Mouse (Mus musculus) activated CD4-positive, CD25-positive, alpha-beta regulatory T cell, adult 4 months (primary cell): ENCODE data around the gene Bcor. TPM values are rescaled to one million over a fixed set of nuclear protein-coding genes. Genes with fewer than 3 reads are reported as not detected.

Experiments
- ATAC-seq: one replicate; pipeline ENCODE4 v1.8.0; 2017
- polyA plus RNA-seq, 2 experiments: library from polyadenylated mRNA; unstranded; fragments of 100-300 nt; shearing (Covaris generic); gene quantifications; one replicate each; pipeline ENCODE4 v1.2.1; 2017

Bcor gene
- polyA plus RNA-seq, 2 experiments from 2014 or later: 21.6 to 23.6 TPM

DNA sequence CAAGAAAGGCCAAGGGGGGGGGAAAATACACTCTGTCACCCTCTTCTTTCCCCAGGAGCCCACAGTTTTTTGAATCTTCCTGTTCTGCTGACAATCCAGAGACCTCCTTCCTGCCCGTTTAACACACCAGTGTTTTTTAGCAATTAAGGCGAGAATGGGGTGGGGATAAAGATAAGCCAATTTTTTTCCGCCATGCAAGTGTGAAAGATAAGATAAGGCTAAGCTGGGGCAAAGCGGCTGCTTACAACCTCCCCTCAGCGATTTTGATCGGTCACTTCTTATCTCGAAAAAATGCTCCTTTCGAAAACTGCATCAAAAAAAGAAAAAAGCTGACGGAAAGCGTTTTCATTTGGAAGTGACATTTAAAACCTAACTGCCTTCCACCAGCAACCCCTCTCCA is 74.2 kb downstream of the Bcor start:
- no peak for ATAC-seq

GRCm38 (mm10) chrX:12085290-12085689 is 74.9 kb downstream of the Bcor start:
- ATAC-seq: no peak

DNA sequence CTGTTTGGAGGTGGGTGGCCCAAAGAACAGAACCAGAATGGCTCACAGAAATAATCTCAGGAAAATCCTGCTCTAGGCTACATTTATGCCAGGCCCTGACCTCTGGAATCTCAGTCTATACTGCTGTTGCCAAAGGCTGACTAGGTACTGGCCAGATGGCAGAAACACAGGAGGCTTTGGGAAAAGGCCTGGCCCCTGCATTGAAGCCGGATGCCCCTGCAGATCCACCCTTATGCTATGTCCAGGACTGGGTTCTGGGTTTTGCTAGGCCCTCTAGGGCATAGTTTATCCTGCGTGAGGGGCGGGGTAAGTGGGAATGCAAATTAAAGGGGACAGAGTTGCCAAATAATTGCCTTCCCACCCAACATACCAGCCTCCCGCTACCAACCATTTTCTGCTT is 75.5 kb downstream of the Bcor start:
- no peak for ATAC-seq

- no peak for ATAC-seq
Measured at GRCm38 (mm10) chrX:12083631-12084030, 76.5 kb downstream of the Bcor start.

DNA sequence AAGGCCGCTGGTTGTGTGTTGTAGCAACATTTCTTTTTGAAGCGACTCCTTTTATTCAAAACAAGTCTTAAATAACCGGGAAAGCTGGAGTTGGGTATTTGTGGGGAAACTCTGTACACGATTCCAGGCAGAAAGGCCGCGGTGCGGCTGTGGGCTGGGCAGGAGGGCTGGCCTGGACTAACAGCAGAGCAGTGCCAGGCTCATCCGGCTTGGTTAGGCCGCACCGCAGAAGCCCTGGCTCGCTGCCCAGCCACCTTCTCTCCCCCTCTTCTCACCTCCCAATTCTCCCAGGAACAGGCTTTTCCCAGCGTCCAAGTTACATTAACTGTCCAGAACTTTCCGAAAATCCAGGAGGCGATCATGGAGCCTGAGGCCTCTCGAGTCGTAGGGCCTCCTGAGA is 77.4 kb downstream of the Bcor start:
- ATAC-seq: no peak

DNA sequence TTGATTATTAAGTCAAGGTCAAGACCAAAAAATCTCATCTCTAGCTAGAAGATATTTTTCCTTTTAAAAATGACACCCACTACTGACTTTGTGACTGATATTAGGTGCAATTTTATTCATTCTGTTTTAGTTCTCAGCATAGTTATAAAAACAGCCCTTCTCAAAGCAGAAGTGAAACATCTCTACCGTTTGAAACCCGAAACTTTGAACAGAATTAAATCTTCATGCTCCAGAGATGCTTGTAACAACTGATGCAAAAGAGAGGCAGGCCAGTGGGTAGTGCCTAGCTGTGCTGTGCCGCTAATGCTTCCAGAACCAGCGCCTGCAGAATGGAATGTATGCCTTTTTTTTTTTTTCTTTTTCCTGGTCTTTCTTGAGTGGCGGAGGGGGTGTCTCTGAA is 78.0 kb downstream of the Bcor start:
- ATAC-seq: no peak

DNA sequence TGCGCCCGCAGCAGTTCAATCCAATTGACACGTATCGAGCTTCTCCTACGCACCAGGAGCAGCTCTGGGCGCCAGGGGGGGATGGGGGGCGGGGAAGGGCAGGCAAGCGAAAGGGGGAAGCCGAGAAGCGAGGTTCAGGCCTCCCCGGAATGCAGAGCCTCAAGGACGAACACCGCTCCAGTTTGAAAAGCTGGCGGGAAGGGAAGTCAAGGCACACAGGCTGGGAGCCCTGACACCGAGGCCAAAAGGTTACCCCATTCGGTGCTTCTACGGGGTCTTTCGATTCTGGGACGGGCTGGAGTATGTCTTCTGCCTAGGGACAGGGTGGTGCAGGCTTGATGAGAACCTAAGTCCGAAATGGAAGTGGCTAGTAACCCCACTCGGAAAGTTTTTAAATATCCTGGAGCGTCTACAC is 78.4 kb downstream of the Bcor start:
- no peak for ATAC-seq

- no peak for ATAC-seq
Measured at GRCm38 (mm10) chrX:12080904-12081740, 79.0 kb downstream of the Bcor start.

- no peak for ATAC-seq
Measured at GRCm38 (mm10) chrX:12080095-12080903, 79.9 kb downstream of the Bcor start.

DNA sequence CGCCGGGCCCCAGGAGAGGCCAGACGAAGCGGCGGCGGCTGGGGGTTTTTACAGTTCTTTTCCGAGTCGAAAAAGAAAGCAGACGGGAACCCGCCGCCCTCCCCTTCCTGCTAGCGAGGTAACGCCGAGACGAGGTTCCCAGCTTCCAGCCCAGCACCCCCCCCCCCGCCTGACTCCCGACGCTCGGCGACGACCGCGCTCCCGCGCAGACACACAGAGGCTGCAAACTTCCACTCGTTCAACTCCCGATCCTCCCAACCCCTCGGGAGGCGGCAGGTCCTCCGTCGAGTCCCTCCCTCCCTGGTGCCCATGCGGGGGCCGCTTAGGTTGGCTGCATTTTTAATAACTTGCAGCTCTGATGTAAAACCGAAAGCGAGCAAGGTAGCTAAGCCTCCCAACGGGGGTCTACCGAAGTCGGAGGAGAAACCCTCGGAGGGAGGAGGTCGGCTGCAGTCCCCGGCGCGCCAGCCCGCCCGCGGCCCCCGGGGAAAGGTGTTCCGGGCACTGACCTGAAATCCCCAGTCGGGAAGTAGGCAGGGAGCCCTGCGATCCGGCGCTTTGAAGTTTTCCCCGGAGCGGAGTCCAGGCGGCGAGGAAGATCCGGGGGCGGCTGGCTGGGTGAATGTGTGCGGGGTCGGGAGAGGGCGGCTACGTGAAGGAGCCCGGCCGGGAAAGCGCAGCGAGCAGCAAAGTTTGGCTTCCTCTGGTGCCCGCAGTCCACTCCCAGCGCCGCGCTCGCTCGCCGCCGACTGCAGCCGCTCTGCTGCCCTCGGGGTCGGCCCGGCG is 80.7 kb downstream of the Bcor start:
- ATAC-seq: peak; percentile 47

- no peak for ATAC-seq
Measured at GRCm38 (mm10) chrX:12079059-12079308, 81.2 kb downstream of the Bcor start.

- peak; percentile 10 for ATAC-seq
Measured at GRCm38 (mm10) chrX:12078195-12079058, 81.7 kb downstream of the Bcor start.

DNA sequence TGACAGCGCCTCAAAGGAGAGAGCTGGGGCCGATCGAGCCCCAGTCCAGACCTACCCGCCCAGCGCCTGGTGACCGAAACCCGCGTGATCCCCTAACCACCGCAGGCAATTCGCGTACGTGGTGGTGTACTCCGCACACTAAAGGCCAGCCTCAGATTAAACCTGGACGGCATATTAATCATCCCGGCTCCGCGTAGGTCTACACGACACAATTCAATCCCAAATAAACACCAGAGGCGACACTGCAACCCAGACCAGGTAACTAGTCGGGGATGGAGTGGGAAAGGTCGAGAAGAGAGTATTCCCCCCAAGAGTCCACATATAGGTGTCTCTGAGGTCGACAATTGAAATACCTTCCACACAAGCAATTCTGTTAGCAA is 82.6 kb downstream of the Bcor start:
- no peak for ATAC-seq

- ATAC-seq: no peak
Measured at GRCm38 (mm10) chrX:12076763-12077600, 83.2 kb downstream of the Bcor start.

GRCm38 (mm10) chrX:12072721-12073120 is 87.4 kb downstream of the Bcor start:
- ATAC-seq: no peak

DNA sequence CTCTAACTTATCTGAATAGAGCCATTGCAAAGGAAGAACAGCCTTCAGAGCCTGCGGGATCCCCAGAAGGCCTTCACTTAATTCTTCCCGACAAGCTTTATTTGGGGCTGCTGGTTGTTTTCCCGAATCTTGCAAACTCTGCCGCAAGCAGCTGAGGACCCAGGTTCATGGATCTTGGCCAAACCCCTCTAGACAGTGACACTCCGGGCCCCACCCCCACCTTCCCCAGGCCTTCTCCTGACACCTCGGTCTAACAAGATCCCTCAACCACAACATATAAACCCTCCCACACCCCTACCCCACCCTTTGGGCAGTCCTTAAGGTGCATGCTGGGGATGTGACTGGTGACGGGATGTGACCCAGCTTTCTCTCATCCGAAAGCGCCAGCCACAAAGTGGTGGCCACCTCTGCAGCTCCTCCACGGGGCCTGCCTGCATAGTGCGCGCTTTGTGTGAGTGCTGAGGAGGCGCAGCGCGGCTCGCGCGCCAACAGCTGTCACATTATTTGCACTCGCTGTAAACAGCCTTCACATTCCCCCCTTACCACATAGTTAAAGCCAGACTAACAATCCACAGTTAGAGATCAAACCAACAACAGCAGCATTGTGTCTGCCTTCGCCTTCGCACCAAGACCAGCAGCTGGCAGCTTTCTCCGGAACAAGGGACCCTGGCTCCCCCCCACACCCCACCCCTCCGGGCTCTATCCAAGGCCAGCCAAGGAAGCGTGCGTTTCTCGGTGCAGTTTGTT is 91.0 kb downstream of the Bcor start:
- ATAC-seq: peak; percentile 46

DNA sequence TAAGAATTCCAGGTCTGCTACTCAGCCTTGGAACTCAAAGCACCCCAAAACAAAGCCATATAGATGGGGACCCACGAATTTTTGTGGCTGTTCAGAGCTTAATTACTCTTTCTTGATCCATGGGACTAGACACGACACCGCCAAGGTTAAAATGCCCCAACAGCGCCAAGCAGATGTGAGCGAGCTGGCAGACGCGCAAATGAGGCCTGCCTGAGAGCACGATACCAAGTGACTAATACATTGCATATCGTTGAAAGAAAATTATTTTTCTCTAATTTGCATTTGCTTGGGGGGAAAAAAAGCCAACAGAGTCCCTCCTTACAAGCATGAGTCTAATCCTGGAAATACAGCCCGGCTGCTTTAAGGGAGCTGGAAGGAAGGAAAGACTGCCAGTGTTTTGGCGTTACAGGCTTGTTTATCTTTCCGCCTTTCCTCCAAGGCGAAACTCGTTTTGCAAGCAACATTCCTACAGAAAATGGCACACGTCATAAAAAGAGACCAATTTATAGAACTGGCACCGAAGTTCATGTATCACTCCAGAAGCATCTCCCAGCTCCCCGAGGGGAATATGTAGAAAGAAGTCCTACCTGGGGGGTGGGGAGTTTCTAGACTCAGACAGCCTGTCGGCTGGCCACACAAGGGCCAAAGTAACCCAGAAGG is 92.2 kb downstream of the Bcor start:
- ATAC-seq: no peak

GRCm38 (mm10) chrX:12067031-12067430 is 93.1 kb downstream of the Bcor start:
- no peak for ATAC-seq

DNA sequence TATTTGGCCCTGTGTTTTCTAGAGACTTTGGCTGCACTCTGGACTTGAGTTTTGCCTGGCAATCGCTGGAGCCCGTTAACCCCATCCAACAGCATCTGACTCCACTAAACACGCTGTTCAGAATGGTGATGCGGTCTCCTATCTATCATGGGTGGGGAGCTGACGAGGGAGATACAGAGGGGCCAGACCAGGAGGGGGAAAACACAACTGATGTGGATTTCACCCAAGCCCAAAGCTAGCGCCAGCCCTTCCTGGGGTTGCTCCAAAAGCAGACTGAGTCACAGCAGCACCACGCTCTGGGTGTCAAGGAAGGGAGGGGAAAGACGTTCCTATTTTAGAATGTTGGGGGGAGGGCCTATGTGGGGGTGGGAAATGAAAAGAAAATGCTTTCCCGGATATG is 94.4 kb downstream of the Bcor start:
- no peak for ATAC-seq

DNA sequence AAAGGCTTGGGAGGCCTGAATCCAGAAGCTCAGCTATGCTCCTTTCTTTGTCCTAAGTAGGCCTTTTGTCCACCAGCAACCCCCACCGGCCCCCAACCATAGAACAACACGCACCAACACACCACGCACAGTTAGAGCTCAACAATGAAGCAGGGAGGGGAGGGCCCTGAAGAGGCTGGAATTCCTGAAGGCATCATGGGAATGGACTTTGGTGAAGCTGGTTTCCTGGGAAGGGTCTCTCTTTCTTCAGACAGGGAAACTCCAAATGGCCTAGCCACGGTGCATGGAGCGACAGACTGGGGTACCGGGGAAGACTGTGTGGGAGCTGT is 97.3 kb downstream of the Bcor start:
- ATAC-seq: no peak
